Mouse (Mus musculus) heart, adult 11 months (tissue): Measurements from ENCODE around the gene Krcc1.

Experiments used
- DNase-seq: peaks from one replicate; pipeline ENCODE4 v3.0.0; 2022

Krcc1 gene

GRCm38 (mm10) chr6:71332236-71332965 lies 60.9 kb downstream of the Krcc1 start:
- DNase-seq, result peak; percentile 44

GRCm38 (mm10) chr6:71333031-71333430 lies 61.6 kb downstream of the Krcc1 start:
- DNase-seq, result no peak

GRCm38 (mm10) chr6:71333578-71334273 lies 62.2 kb downstream of the Krcc1 start:
- DNase-seq, result peak; percentile 71
